Mouse (Mus musculus) heart, postnatal 14 days (tissue): ENCODE measurements around the gene Lhx6. TPM values are rescaled to one million over a fixed set of nuclear protein-coding genes. Genes with fewer than 3 reads are reported as not detected.

Source experiments
- DNase-seq, 2 experiments: peaks; one replicate each; pipeline ENCODE4 v3.0.0; 2021 to 2022
- intact Hi-C: fragments of 180-260 bp; cut with DNase I; formaldehyde crosslinking; loops from one replicate; pipeline ENCODE4 v1.15.1; 2025
- total RNA-seq, 2 experiments: library from RNA; stranded (reverse); gene quantifications; 2 replicates each; pipeline ENCODE4 v1.2.3; 2021

Gene Lhx6
- total RNA-seq, 2 experiments from 2014 or later = 8.9 to 10.6 TPM

DNA sequence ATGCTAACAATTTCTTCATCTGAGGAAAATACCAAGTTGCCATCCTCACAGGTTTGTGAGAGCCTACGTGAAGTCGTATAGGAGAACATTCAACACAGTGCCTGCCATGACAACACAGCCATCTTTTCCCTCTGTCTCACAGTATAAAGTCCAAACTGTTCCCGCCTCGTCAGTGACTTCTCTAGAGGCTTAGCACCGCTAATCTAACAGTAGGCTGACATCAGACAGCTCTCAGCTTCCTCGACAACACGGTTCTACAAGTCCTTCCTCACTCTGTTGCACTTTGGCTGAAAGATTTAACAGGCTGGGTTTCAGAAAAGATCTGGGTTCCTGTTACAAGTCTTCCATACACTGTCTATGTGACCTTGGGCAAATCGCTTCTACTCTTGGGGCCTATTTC lies 57.0 kb downstream of the Lhx6 start:
- no peak for DNase-seq
- intact Hi-C loops = loop anchor here (2.0 kb wide), 1 partner anchor 91 kb away; no protein-coding TSS in a partner anchor

DNA sequence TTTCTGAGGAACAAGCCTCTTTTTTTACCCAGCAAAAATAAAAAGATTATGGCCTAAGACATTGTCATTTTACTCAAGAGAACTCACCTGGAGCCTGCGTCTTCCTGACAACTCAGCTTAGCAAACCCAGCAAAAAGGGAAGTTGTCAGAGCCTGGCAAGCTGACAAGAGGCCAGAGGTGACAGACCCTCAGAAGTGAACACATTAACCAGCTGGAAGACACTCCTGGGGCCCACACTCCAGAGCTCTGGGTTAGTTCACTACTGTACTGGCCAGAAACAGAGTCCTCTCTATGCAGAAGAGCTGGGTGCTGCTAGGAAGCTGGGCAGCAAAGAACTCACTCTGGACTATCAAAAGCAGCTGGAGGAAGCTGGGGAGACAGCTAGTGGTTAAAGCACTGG lies 64.3 kb downstream of the Lhx6 start:
- intact Hi-C loops = no loop called here
- no peak for DNase-seq

DNA sequence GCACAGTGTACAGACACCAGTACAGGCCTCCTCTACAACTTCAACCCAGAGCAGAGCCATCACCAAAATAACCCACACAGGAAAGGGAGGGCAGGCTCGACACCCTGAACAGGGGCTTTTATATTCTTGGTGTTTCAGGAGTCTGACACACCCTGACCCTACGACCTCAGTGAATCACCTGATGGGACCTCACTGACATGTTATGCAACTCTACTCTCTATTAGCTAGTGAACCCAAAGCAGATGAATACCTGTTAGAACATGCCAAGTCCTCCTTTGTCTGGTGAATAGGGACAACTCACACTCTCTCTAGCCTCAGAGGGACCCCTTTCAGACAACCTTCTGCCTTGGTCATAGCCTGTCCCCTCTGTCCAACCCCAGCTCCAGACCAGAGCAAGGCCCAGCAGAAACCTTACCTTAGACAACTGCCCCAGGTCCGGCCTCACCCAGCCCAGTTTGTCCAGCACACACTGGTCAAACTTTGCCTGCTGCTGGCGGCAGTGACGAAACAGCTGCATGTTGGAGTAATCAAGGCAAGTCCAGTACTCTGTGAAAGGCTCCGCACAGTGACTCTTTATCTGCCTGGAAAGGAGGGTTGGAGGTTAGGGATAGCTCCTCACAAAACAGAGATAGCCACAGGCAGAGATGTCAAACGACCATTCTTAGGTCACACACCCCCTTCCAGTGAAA lies 65.8 kb downstream of the Lhx6 start:
- intact Hi-C loops = no loop called here
- no peak for DNase-seq

DNA sequence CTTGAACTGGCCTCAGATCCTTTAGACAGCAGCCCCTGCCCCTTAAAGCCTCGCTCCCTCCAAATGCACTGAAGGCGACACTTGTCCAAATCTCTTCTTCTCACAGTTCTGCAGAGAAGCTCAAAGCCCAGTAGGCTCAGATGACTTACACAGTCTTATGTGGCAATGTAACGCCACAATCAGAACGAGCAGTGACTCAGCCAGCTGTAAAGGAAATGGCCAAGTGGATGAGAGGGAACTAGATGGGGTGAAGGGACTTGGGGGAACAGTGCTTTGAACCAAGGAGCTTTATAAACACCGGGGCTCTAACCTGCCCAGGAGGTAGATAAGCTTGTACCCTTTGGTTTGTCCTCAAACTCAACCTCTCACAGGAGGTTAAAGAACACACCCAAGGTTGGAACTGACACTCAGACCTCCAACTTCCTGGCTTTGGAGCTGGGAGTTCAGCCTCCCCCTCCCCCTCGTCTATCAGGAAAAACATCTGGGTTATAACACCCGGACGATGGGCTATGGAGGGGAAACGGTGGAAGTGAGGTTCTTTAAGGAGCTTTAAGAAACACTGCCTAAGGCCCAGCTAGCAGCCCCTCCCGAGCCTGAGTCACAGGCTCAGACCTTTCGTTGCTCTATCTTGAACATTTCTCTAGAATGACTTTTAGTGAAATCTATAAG lies 69.7 kb downstream of the Lhx6 start:
- intact Hi-C loops = no loop called here
- no peak for DNase-seq

DNA sequence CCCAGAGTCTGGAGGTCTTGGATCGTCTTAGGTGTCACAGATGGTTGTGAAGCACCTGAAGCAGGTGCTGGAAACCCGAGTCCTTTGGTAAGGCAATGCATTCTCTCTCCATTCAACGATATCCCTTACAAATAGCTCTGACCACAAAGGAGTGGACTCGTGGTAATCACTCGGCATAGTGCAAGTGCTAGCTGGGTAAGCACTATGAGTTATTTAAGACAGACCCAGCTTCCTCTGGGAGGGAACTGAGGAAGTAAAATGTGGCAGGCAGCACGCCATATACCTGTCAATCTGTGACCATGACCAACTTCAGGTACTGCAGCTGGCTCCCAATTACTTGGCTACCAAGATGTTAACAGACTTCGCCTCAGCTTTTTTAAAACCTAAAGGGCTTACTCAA lies 70.3 kb downstream of the Lhx6 start:
- DNase-seq = no peak
- intact Hi-C loops = no loop called here

DNA sequence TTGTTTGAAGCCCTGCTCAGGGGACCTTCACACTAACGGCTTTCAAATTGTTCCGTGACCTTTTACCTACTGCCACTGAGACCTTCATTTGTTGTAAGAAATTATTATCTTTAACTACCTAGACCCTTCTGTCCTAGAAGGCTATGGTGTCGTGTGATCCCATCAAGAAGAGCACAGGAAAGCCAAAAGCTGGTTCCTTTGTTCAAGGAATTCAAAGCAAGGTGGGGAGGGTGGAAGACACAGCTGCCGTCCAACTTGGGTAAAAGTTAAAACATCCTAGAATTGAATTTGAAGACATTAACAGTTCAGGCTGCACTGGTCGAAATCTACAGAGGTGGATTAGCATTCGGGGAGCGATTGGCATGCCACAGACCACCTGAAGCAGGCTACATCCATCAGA lies 71.2 kb downstream of the Lhx6 start:
- no peak for DNase-seq
- intact Hi-C loops = no loop called here

DNA sequence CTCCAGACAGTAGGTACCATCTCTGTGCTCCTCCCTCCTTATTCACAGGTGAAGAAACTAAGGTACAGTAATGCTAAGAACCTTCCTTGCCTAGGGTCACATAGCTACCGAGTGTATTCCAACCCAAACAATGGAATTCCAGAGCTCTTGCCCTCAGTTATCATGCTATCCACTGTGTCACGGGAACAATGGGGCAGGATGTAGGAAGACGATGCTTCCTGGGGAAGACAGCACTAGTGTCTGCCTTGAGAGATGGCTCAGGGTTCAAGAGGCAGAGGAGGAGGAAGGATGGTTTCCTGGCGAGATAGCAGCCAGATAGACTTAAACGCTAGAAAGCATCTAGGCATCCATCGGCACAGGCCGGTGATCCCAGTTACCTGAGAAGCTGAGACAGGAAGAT lies 72.3 kb downstream of the Lhx6 start:
- intact Hi-C loops = no loop called here
- no peak for DNase-seq

Other genes with a start within 250 kb of the Lhx6 start
- gene Ttll11, start 125.5 kb downstream of the Lhx6 start, total RNA-seq = 1 to 10 TPM; 1.3 to 1.9 TPM
- 100 to 1,000 TPM; 603 TPM for gene Ndufa8, start 56.0 kb downstream of the Lhx6 start, total RNA-seq
- gene Morn5, start 56.0 kb downstream of the Lhx6 start, total RNA-seq = not detected
- gene Mrrf, start 31.0 kb upstream of the Lhx6 start, total RNA-seq = 10 to 100 TPM; 36.2 to 45.2 TPM
- 10 to 100 TPM; 33.6 to 37.8 TPM for gene Rbm18, start 31.4 kb upstream of the Lhx6 start, total RNA-seq
- gene Ptgs1, start 125.0 kb upstream of the Lhx6 start, total RNA-seq = 10 to 100 TPM; 19.0 to 21.4 TPM